Mouse (Mus musculus) kidney, adult 18-20 months (tissue): ENCODE measurements around the gene Gm20716.

Experiments used
- DNase-seq: peaks from one replicate; pipeline ENCODE4 v3.0.0; 2021

Gene Gm20716

DNA sequence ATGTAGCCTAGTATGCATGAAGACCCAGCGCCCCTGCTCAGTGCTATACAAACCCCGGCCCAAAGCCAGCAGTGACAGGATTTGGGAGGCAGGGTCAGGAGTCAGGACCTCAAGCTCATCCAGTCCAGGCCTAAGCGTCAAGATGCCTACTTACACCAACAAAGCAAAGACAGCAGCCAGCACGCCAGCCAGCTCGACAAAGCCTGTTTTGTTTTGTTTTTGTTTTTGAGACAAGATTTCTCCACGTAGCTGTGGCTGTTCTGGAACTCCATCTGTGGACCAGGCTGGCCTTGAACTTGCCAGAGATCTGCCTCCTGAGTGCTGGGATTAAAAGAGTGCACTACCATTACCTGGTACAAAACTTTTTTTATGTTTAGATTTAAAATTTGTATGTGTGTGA is 6.8 kb downstream of the Gm20716 start:
- no peak for DNase-seq

GRCm38 (mm10) chr2:168213788-168214397 is 16.3 kb downstream of the Gm20716 start:
- DNase-seq = no peak

DNA sequence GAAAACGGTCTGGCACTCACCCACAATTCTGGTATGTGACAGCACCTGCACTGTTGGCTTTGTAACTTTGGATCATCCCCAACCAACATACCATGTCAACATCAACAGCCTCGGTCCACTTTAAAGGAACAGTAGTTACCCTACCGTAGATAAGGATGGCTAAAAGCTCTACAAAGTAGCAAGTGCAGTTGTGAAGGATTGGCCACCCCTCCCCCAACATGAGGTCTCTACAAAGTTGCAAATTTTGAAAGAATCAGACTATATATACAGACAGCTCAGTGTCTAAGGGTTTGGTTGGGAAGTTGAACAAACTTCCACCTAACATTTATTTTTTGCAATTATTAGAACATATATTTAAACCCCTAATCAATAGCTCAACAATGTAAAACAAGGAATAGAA is 22.3 kb downstream of the Gm20716 start:
- no peak for DNase-seq

DNA sequence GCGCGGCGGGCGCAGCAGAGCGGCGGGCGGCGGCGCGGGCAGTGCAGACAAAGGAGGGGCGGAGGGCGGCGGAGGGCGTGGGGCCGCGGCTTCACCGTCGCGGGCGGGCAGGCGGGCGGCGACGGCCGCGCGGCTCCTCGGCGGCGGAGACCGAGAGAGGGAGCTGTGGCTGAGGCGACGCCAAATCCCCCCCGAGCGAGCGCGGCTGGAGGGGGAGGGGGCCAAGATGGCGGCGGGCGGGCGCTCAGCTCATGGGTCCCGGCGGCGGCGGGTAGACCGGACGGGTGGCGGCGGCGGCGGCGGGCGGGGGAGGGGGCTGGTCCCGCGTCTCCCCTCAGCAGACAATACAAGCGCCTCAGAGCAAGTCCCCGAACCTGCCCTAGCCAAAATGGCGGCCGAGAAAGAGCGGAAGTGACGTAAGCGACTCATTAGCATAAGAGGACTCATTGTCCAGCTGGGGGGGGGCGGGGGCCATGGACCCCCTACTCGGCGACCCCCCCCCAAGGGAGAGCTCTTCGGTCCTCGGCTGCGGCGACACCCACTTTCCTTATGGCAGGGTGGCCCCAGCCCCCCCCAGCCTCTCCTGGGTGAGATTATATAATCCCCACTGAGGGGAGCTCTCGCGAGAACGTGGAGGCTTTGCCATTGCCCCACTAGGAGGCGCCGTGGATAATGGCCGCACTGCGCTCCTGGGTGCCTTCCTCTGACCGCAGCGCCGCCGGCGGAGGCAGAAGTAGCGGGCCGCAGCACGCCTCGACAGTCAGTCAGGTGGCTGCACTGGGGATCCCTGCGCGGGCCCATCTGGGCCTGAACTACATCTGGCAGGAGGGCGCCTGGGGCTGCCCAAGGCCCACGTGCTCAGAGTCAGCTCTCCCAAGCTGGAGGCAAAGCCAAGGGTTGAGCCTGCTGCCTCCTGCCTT is 23.2 kb downstream of the Gm20716 start, which contains the start of gene Adnp:
Gene Adnp, minus strand, starts transcription at position 388 of the 920 bp plus-strand sequence.
- peak; percentile 96 for DNase-seq

DNA sequence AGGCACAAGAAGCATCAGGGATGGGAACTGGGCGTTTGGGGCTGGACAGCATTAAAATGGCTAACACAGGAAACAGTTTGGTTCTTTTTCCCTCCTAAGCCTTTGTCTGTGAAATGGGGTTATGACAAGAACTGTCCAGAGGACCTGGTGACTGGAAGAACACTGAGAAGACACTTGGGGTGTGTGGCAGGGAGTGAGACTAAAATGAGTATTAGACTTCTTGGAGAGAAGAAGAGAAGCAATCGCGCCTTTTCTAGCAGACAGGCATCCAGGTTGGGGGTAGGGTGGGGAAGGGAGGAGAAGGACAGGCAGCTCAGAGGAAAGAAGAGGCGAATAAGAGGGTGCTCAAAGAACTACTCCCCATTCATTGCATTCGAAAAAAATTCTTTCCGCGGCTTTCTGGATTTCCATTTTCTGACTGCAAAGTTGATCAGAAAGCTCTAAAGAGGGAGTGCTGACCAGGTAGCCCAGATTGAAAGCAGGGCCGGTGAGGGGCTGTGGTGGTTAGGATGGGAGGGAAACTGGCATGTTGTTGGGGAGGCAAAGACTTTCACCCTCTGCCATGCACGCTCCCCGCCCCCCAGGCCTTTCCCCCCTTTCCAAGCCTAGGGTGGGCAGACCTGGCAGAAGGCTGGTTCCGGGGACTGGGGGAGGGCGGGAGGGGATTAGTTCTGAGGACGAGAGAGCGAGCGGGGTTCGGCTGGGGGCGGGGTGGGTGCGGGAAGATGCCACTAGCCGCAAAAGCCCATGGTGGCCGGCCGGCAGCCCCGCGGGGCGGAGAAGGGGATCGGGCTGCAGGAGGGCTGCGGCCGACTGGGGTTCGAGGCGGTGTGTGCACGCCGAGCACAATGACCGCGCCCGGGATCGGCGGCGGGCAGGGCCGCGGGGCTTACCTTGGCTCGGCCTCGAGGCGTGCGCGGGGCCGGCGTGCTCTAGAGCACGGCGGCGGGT is 24.2 kb downstream of the Gm20716 start:
- DNase-seq = peak; percentile 38

GRCm38 (mm10) chr2:168205265-168205664 is 24.9 kb downstream of the Gm20716 start:
- peak; percentile 86 for DNase-seq

DNA sequence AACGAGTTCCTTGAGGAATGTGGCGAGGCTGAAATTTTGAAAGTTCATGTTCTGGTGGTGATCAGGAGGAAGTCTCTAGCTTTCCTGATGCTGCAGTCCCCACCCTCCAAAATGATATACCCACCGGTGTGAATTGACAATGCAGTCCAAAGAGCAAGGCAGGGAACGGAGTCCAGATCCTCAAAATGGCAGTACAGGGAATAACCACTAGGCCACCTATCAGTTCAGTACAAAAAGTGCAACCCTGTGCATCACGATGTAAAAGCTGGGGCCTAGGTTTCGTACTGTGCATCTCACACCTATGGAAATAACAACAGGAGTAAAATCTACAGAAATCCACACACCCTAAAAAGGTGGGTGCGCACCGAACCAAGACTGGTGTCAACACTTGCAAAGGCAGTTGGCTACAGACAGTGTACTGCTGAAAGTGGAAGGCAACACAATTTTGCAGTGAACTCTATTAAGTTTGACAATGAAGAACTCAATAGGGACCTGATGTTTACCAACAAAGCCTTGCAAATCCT is 25.6 kb downstream of the Gm20716 start:
- DNase-seq = no peak

DNA sequence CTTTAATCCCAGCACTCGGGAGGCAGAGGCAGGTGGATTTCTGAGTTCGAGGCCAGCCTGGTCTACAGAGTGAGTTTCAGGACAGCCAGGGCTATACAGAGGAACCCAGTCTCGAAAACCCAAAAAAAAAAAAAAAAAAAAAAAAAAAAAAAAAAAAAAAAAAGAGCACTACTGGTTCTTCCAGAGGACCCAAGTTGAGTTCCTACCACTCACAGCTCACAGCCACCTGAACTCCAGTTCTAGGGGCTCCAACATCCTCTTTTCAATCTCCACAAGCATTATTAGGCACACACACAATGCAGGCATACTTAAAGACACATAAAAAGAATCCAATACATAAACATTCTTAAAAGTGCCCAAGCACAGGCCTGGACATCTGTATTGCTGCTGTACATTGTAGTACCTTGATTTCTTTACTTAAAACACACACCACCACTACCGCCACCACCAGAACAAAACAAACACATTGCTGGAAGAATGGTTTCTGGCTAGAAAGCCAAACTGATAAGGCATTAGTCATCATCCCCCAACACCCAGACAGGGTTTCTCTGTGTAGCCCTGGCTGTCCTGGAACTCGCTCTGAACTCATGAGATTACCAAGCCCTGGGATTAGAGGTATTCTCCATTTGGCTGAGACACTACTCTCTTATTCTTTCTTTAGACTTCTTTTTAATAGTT is 30.0 kb downstream of the Gm20716 start:
- no peak for DNase-seq

DNA sequence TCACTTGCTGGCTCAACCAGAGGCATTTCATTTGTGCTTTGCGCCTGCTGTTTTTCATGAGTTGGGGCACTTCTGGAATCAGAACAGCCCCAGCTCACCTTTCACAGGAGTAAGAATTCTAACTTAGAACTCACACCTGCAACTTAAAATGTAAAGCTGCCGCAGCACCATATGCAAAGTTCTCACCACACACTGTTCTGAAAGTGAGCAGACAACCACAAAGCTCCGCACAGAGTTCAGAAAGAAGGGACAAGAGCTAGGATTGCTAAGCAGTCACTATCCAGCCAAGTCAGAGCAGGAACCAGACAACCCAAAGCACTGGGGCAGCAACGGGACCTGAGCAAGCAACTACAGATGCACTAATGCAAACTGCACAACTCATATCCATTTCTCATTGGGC is 30.7 kb downstream of the Gm20716 start:
- no peak for DNase-seq

DNA sequence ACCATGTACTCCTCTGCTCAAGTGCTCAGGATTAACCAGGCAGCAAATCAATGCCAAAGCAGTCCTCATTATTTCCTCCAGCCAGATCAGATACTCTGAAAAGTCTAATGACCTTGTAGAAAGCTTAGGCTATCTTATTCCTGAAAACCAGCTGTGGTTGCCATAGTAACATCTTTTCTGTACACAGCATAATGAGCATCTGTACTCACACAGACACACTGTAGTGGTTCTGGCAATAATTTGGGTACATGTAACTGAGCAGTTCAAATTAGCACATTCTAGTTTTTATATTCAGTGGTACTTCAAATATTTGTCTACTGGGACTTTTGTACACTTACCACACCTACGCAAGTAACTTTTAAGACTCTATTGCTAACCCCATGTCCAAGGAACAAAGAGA is 31.7 kb downstream of the Gm20716 start:
- DNase-seq = no peak

DNA sequence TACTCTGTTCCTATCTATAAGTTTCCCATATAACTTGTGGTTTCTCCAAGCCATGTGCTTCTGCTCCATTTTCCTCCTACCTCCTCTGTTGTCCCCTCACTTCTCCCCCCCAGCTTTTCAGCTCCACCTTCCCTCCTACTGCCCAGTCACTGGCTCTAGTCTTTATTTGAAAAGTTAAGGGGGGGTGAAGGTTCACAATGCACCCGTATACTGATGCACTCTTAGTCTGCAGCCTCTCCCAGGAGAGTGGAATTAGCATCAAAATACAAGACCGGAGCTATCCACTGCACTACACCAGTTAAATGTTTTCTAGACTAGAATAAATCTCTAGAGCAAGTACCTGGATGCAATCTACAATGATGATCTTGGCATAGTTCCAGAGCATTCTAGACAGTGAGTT is 34.4 kb downstream of the Gm20716 start:
- no peak for DNase-seq

DNA sequence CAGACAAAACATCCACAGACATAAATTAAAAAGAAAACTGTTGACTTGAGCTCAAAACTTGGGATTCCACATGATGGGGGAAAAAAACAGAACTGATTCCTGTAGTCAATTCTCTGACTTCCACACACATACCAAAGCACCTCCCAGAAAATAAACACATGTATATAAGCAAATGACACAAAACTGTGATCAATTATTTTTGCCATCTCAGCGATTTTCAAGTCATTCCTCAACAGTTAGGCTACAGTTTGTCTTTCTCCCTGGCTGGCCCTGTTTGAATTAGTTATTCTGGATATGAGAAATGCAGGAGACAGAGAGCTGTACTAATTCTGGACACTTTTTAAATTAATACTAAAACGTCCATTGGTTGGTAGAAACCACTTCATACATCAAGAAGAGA is 36.5 kb downstream of the Gm20716 start:
- DNase-seq = no peak

DNA sequence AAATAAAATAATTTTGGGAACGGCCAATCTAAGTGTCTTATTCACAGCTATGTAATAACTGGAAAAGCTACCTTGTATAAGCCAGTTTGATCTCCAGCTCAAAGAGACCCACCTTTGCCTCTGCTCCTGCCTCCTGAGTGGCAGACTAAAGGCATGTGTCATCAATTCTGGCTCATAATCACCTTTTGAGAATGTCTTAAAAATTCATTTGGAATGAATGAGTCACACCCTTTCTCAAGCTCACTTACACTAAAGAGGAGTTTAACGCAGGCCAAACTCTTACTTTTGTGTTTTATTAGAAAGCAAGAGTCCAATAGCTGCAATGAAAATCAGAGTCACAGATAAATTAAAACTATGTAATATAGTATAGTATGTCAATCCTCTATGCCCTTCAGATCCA is 38.3 kb downstream of the Gm20716 start:
- DNase-seq = no peak

DNA sequence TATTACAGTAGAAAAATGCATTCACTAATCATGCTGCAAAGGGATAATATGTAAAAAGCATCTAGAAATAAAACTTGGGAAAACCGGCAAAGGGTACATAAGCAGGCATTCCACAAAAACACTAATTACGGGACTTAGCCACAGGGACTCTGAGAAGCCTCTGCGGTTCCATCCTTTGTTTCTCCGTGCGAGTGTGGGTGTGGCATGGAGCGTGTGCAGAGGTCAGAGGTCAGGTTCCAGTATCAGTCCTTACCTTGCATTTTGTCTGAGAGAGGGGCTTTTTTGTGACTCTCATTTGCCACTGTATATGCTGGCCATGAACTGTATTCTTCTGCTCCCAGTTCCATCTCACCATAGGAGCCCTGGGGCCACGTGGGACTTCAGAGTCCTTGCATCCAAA is 54.2 kb downstream of the Gm20716 start:
- DNase-seq = no peak

DNA sequence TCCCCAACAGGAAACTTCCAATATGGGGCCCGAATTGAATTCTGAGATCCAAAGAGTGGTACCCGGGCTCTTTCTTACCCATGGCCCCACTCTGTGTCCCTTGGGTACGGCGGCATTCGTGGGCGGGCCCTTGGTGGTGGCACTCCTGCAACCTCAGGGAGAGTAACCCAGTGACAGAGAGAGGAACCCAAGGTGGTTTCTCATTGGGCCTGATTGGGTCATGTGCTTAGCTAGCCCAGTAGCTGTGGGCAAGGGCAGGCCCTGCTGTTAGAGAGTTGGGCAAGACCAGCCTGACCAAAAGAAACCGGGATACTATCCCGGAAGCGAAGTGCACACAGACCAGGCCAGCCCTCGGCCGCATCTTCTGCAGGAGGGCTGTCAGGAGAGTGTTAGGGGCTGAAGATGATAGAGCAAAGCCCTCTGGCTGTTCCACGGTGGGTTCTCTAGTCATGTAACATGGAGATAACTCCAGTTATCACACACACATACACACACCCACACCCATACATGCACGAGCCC is 59.9 kb downstream of the Gm20716 start:
- peak; percentile 68 for DNase-seq

DNA sequence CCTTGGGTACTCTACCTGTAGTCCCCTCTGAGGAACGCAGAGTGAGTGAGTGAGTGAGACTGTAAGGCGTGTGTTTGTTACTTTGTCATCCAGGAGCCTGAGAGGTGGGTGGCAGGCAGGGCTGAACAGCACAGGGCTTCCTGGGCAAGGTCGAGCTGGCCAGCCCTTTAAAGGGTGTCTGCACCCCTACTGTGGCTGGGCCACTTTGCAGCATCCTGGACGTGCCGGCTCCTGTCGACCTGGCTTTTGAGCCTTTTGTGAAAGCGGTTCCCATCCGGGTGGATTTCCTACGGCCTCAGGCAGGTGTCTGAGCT is 60.4 kb downstream of the Gm20716 start:
- DNase-seq = no peak

DNA sequence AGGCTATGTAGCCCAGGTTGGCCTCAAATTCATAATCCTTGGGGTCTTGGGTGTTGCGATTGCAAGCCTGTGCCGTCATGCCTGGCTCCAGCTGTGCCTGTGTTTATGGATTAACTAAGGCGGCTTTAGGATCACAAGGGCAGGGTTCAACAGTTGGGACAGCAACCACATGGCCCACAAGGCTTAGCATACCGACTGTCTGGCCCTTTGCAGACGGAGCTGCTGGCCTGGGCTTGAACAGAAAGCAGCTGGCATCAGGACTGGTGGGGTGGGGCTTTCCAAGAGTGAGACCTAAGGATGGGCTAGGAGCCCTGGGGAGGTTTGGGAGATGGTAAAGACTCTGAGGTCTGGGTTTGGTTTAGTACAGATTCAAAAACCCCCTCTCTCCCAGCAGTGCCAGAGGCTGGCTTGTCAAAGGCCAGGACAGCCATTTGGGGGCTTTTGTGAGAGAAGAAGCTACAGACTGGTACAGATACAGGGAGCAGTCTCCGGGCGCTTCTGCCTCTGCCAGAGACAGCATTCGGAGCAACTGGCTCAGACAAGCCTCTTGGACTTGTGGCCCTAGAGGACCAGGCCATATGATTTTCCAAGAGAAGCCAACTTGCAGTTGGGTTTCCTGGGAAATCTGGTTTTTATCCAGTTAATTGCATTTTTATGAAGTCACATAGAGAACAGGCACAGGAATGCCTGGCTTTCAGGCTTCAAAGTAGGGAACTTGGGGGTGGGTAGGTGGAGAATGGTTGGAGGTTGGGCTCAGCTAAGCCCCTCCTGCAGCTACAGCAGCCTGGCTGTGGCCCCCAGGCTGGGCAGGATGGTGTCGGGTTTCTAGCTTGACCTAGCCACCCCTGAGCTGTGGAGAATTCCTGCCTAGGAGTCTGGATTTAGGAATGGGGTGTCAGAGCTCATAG is 61.0 kb downstream of the Gm20716 start:
- peak; percentile 35 for DNase-seq

DNA sequence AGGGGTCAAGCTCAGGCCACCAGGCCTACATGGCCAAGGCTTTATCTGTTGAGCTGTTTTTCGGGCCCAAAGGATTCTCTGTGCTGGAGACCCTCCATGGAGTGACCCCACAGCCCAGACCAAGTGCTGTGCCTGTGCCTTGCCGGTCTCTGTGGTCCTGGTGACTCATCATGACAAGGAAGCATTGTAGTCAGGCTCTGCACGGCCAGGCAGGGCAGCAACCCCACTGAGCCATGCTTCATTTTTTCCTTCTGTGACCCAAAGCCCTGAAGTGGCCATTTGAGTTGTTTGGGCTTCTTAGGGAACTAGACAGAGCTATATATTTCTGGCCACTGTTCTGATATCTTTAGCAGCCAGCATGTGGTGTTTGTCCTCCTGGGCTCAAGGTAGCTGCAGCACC is 62.4 kb downstream of the Gm20716 start:
- no peak for DNase-seq

DNA sequence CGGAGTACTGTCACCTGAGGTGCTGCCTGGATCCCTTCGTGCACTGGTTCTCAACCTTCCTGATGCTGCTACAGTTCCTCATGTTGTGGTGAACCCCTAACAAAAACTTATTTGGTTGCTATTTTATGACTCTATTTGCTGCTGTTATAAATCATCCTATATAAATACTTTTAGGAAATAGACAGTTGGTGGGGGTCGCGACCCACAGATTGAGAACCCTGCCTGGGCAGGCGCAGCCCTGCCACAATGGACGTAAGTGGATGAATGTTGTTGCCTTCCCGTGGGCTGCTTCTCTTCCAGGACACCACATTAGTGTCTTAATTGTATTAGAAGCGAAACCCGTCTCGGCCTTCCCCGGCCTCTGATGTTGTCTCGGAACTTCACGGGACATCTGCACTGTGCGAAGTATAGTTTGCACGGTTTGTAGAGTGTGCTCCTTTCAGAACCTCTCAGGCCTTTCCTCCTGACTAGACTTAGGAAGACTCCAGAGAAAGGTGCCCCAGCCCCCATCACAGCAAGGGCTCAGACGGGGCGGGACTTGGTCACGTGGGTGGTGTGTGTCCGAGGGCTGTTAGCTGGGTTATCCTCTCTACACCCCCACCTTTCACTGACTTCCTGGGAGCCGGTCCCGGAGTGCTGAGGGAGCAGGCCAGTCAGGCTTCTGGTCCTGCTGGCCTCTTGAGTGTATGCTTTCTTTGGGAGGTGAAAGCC is 63.3 kb downstream of the Gm20716 start:
- DNase-seq = peak; percentile 45

DNA sequence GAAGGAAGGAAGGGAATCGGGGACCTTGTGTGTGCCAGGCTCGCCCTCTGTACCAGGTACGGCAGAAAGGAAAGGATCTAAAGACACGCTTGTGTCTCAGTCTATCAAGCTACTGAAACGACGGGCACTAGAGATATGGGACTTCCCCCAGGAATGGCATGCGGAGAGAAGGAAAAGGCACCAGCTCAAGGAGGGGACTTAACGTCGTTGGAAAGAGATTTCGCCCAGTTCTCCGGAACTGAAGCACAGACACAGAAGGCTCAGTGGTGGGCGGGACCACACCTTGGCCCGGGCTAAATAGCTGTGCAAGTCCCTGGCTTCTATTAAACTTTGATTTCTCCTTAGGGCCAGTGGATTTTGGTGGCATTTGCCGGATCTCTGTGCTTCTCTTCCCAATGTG is 68.2 kb downstream of the Gm20716 start:
- DNase-seq = no peak
